Mouse (Mus musculus): ENCODE measurements around the gene Lrp8.

Lrp8 gene
- long read RNA-seq, experiment 1: 0 reads
- long read RNA-seq, experiment 2, partial matches to known transcripts: 0 of 2 reads
- long read RNA-seq, experiment 2, other reads (novel, unspliced or antisense): 2 of 2 reads

GRCm38 (mm10) chr4:107802185-107802449 is at the start of gene Lrp8:
Lrp8 (plus strand) TSS chr4:107802261.
- intact Hi-C loops (cut with DNase I): no loop called here

- intact Hi-C loops (cut with DNase I): no loop called here
Measured at GRCm38 (mm10) chr4:107756222-107756621, 45.8 kb upstream of the Lrp8 start.

- intact Hi-C loops (cut with DNase I): no loop called here
Measured at GRCm38 (mm10) chr4:107757487-107758470, 44.3 kb upstream of the Lrp8 start.

- intact Hi-C loops (cut with DNase I): no loop called here
Measured at GRCm38 (mm10) chr4:107758938-107759337, 43.1 kb upstream of the Lrp8 start.

GRCm38 (mm10) chr4:107763001-107763400 is 39.1 kb upstream of the Lrp8 start:
- intact Hi-C loops (cut with DNase I): no loop called here

- intact Hi-C loops (cut with DNase I): no loop called here
Measured at GRCm38 (mm10) chr4:107763598-107763997, 38.5 kb upstream of the Lrp8 start.

GRCm38 (mm10) chr4:107765196-107765813 is 36.8 kb upstream of the Lrp8 start:
- intact Hi-C loops (cut with DNase I): no loop called here

GRCm38 (mm10) chr4:107766182-107766581 is 35.9 kb upstream of the Lrp8 start:
- intact Hi-C loops (cut with DNase I): no loop called here

GRCm38 (mm10) chr4:107772122-107772825 is 29.8 kb upstream of the Lrp8 start:
- intact Hi-C loops (cut with DNase I): no loop called here

GRCm38 (mm10) chr4:107774868-107775267 is 27.2 kb upstream of the Lrp8 start:
- intact Hi-C loops (cut with DNase I): no loop called here

- intact Hi-C loops (cut with DNase I): no loop called here
Measured at GRCm38 (mm10) chr4:107775672-107776071, 26.4 kb upstream of the Lrp8 start.

- intact Hi-C loops (cut with DNase I): no loop called here
Measured at GRCm38 (mm10) chr4:107776990-107777673, 24.9 kb upstream of the Lrp8 start.

- intact Hi-C loops (cut with DNase I): no loop called here
Measured at GRCm38 (mm10) chr4:107783541-107783940, 18.5 kb upstream of the Lrp8 start.

- intact Hi-C loops (cut with DNase I): no loop called here
Measured at GRCm38 (mm10) chr4:107788841-107789240, 13.2 kb upstream of the Lrp8 start.

- intact Hi-C loops (cut with DNase I): no loop called here
Measured at GRCm38 (mm10) chr4:107800801-107801200, 1.3 kb upstream of the Lrp8 start.

GRCm38 (mm10) chr4:107801366-107802184 is 486 bp upstream of the Lrp8 start:
- intact Hi-C loops (cut with DNase I): no loop called here

GRCm38 (mm10) chr4:107802450-107803331 is 630 bp downstream of the Lrp8 start:
- intact Hi-C loops (cut with DNase I): no loop called here

GRCm38 (mm10) chr4:107803351-107804106 is 1.5 kb downstream of the Lrp8 start:
- intact Hi-C loops (cut with DNase I): no loop called here

GRCm38 (mm10) chr4:107805491-107805890 is 3.4 kb downstream of the Lrp8 start:
- intact Hi-C loops (cut with DNase I): no loop called here
